Mouse (Mus musculus): ENCODE data around the gene Zic5. TPM values are rescaled to one million over a fixed set of nuclear protein-coding genes. Genes with fewer than 3 reads are reported as not detected.
A peak's percentile ranks its signal among the peaks of the same experiment; 100 is the strongest.

Gene Zic5
- polyA plus RNA-seq (2011; ENCODE audit: insufficient read depth, insufficient read length, low read depth, missing spikeins) = 24.8 and 26.6 TPM in 2 replicates

GRCm38 (mm10) chr14:122464763-122465741 is at the start of gene Zic5:
Gene Zic5, minus strand, starts transcription at chr14:122465677.
- Histone ChIP-seq H3K4me3 (ENCODE audit: low read depth, low read length) (peak within 1 kb of the TSS; percentile 85), H3K9me3 (replicated peaks; ENCODE audit: control insufficient read depth, insufficient read depth, low read length, poor library complexity, severe bottlenecking) (no peaks in the 10 kb centered on the region), H3K9ac (ENCODE audit: low read depth, poor library complexity, severe bottlenecking) (peak within 1 kb of the TSS; percentile 95), H3K27ac (ENCODE audit: insufficient read depth, low read length) (no peak within 1 kb of the TSS), H3K36me3 (ENCODE audit: control insufficient read depth, insufficient read depth, low read length, poor library complexity, severe bottlenecking) (no peaks in the 10 kb centered on the region), H3K4me1 (ENCODE audit: control insufficient read depth, insufficient read depth, low read length) (peaks cover 2% of the 10 kb centered on the region), H3K27me3 (ENCODE audit: control insufficient read depth, insufficient read depth, low read length, poor library complexity, severe bottlenecking) (peaks cover 5% of the 10 kb centered on the region)
- peak; percentile 23 for TF ChIP-seq POLR2A (IDR thresholded peaks at IDR 0.05; ENCODE audit: insufficient read depth, low read length)
- no peak for TF ChIP-seq CTCF (IDR thresholded peaks at IDR 0.05; ENCODE audit: low read depth, low read length)

DNA sequence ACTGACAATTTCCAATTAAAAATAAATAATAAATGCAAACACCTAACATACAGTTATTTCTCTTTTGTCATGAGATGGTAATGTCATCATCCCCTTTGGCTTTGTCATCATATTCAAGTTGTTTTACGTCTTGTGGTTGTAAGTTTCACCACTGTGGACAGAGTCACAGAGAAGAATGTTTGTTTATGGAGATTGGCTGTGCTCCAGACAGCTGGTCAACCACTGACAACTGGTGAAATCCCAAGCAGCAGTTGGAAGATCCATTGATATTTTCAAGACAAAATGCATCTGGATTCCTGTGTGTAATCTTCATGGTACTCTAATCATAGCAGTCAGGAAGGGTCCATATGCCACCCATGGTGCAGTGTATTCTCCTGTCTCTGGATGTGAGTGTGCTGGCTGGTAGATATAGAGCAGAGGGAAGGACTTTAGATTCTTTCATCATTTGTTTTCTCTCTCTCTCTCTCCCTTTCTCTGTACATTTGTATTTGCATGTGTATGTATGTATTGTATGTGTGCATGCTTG is 48.1 kb upstream of the Zic5 start:
- no peak overlapping the region for H3K4me3 ChIP-seq (ENCODE audit: low read depth, low read length)
- TF ChIP-seq EP300 (IDR thresholded peaks at IDR 0.05; ENCODE audit: insufficient read depth, low read depth, low read length) (no peak), CTCF (IDR thresholded peaks at IDR 0.05; ENCODE audit: low read depth, low read length) (no peak), POLR2A (IDR thresholded peaks at IDR 0.05; ENCODE audit: insufficient read depth, low read length) (no peak)
- H3K27me3 ChIP-seq (ENCODE audit: control insufficient read depth, insufficient read depth, low read length, poor library complexity, severe bottlenecking) = no peaks in the 10 kb centered on the region; the same call in 1 of the 2 replicates
- no peak overlapping the region for H3K27ac ChIP-seq (ENCODE audit: insufficient read depth, low read length)
- no peaks in the 10 kb centered on the region for H3K36me3 ChIP-seq (ENCODE audit: control insufficient read depth, insufficient read depth, low read length, poor library complexity, severe bottlenecking)
- no peak overlapping the region for H3K9ac ChIP-seq (ENCODE audit: low read depth, poor library complexity, severe bottlenecking)
- H3K4me1 ChIP-seq (ENCODE audit: control insufficient read depth, insufficient read depth, low read length) = no peaks in the 10 kb centered on the region
- H3K9me3 ChIP-seq (replicated peaks; ENCODE audit: control insufficient read depth, insufficient read depth, low read length, poor library complexity, severe bottlenecking) = no peaks in the 10 kb centered on the region

DNA sequence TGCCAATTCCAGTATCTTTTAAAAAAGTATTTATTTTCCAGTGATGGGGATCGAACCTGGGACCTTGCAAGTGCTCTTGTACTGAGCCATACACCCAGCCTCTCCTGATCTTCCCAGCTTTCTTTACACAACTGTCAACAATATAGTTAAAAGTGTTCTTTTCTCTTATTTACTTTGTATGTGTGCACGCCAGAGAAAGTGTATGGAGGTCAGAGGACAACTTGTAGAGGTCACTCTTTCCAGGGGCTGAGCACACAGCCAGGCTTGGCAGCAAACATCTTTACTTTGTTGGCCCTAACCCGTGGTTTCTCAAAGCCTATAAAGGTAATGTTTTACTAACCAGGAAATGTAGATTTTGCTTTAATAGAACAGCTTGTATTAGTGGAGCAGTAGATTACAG is 46.0 kb upstream of the Zic5 start:
- Histone ChIP-seq H3K27ac (ENCODE audit: insufficient read depth, low read length) (no peak overlapping the region), H3K27me3 (ENCODE audit: control insufficient read depth, insufficient read depth, low read length, poor library complexity, severe bottlenecking) (no peaks in the 10 kb centered on the region; the same call in 1 of the 2 replicates), H3K4me3 (ENCODE audit: low read depth, low read length) (no peak overlapping the region), H3K9ac (ENCODE audit: low read depth, poor library complexity, severe bottlenecking) (no peak overlapping the region), H3K36me3 (ENCODE audit: control insufficient read depth, insufficient read depth, low read length, poor library complexity, severe bottlenecking) (no peaks in the 10 kb centered on the region), H3K9me3 (replicated peaks; ENCODE audit: control insufficient read depth, insufficient read depth, low read length, poor library complexity, severe bottlenecking) (no peaks in the 10 kb centered on the region), H3K4me1 (ENCODE audit: control insufficient read depth, insufficient read depth, low read length) (no peaks in the 10 kb centered on the region)
- TF ChIP-seq EP300 (IDR thresholded peaks at IDR 0.05; ENCODE audit: insufficient read depth, low read depth, low read length) (no peak), POLR2A (IDR thresholded peaks at IDR 0.05; ENCODE audit: insufficient read depth, low read length) (no peak), CTCF (IDR thresholded peaks at IDR 0.05; ENCODE audit: low read depth, low read length) (no peak)

DNA sequence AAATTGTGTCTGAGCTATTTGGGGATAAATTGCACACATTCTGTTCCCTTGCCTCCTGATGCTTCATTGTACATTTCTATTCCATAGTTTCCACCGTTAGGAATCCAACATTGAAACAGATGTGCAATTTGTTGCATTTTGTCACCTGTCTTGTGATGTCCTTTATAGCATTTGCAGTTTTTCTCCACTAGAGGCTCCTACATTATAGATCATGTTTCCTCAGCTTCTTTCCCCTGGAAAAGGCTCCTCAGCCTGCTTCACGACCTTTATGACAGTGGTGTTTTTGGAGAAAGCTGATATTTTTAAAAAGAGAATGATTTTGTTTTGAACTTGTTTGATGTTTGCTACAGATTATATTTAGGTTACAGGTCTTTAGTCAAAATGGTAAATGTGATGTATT is 43.6 kb upstream of the Zic5 start:
- Histone ChIP-seq H3K9me3 (replicated peaks; ENCODE audit: control insufficient read depth, insufficient read depth, low read length, poor library complexity, severe bottlenecking) (no peaks in the 10 kb centered on the region), H3K4me1 (ENCODE audit: control insufficient read depth, insufficient read depth, low read length) (no peaks in the 10 kb centered on the region), H3K36me3 (ENCODE audit: control insufficient read depth, insufficient read depth, low read length, poor library complexity, severe bottlenecking) (no peaks in the 10 kb centered on the region), H3K9ac (ENCODE audit: low read depth, poor library complexity, severe bottlenecking) (no peak overlapping the region), H3K27ac (ENCODE audit: insufficient read depth, low read length) (no peak overlapping the region), H3K27me3 (ENCODE audit: control insufficient read depth, insufficient read depth, low read length, poor library complexity, severe bottlenecking) (no peaks in the 10 kb centered on the region; the same call in 1 of the 2 replicates), H3K4me3 (ENCODE audit: low read depth, low read length) (no peak overlapping the region)
- TF ChIP-seq EP300 (IDR thresholded peaks at IDR 0.05; ENCODE audit: insufficient read depth, low read depth, low read length) (no peak), CTCF (IDR thresholded peaks at IDR 0.05; ENCODE audit: low read depth, low read length) (no peak)

- H3K27ac ChIP-seq (ENCODE audit: insufficient read depth, low read length) = no peak overlapping the region
- no peaks in the 10 kb centered on the region for H3K4me1 ChIP-seq (ENCODE audit: control insufficient read depth, insufficient read depth, low read length)
- no peak overlapping the region for H3K4me3 ChIP-seq (ENCODE audit: low read depth, low read length)
- H3K36me3 ChIP-seq (ENCODE audit: control insufficient read depth, insufficient read depth, low read length, poor library complexity, severe bottlenecking) = no peaks in the 10 kb centered on the region
- no peak overlapping the region for H3K9ac ChIP-seq (ENCODE audit: low read depth, poor library complexity, severe bottlenecking)
- no peaks in the 10 kb centered on the region for H3K9me3 ChIP-seq (replicated peaks; ENCODE audit: control insufficient read depth, insufficient read depth, low read length, poor library complexity, severe bottlenecking)
- H3K27me3 ChIP-seq (ENCODE audit: control insufficient read depth, insufficient read depth, low read length, poor library complexity, severe bottlenecking) = peaks cover 15% of the 10 kb centered on the region
- no peak for TF ChIP-seq CTCF (IDR thresholded peaks at IDR 0.05; ENCODE audit: low read depth, low read length)
Observed at GRCm38 (mm10) chr14:122492015-122492414, 26.5 kb upstream of the Zic5 start.

GRCm38 (mm10) chr14:122491521-122491920 is 26.0 kb upstream of the Zic5 start:
- H3K9me3 ChIP-seq (replicated peaks; ENCODE audit: control insufficient read depth, insufficient read depth, low read length, poor library complexity, severe bottlenecking) = no peaks in the 10 kb centered on the region

More at GRCm38 (mm10) chr14:122491521-122491920, 26.0 kb upstream of the Zic5 start:
- peaks cover 15% of the 10 kb centered on the region for H3K27me3 ChIP-seq (ENCODE audit: control insufficient read depth, insufficient read depth, low read length, poor library complexity, severe bottlenecking)
- H3K4me3 ChIP-seq (ENCODE audit: low read depth, low read length) = no peak overlapping the region
- no peak overlapping the region for H3K27ac ChIP-seq (ENCODE audit: insufficient read depth, low read length)
- H3K4me1 ChIP-seq (ENCODE audit: control insufficient read depth, insufficient read depth, low read length) = no peaks in the 10 kb centered on the region
- TF ChIP-seq POLR2A (IDR thresholded peaks at IDR 0.05; ENCODE audit: insufficient read depth, low read length) (no peak), CTCF (IDR thresholded peaks at IDR 0.05; ENCODE audit: low read depth, low read length) (no peak), EP300 (IDR thresholded peaks at IDR 0.05; ENCODE audit: insufficient read depth, low read depth, low read length) (no peak)
- no peak overlapping the region for H3K9ac ChIP-seq (ENCODE audit: low read depth, poor library complexity, severe bottlenecking)
- H3K36me3 ChIP-seq (ENCODE audit: control insufficient read depth, insufficient read depth, low read length, poor library complexity, severe bottlenecking) = no peaks in the 10 kb centered on the region
